Mouse (Mus musculus) liver, adult 2 months (tissue): ENCODE results near the gene Mmel1. TPM values are rescaled to one million over a fixed set of nuclear protein-coding genes. Genes with fewer than 3 reads are reported as not detected.

Experiments
- DNase-seq: peaks from one replicate; pipeline ENCODE4 v3.0.0-alpha.2; 2011; ENCODE audit warnings: low read depth, low spot score; ENCODE audit errors: extremely low read depth
- H3K27ac ChIP-seq: fragments of 200-500 bp; replicated peaks from 2 replicates; pipeline ENCODE4 v1.5.1; 2012; ENCODE audit warnings: low read depth, mild to moderate bottlenecking, control low read depth, inconsistent platforms, low read length; ENCODE audit not compliant: insufficient read depth
- H3K27me3 ChIP-seq: fragments of 200-500 bp; 2 replicates; pipeline ENCODE4 v1.6.1; 2012; ENCODE audit warnings: mild to moderate bottlenecking, moderate library complexity, low read length, inconsistent platforms; ENCODE audit not compliant: control insufficient read depth, insufficient read depth
- H3K36me3 ChIP-seq: fragments of 200-500 bp; 2 replicates; pipeline ENCODE4 v1.6.1; 2012; ENCODE audit warnings: low read length, inconsistent platforms; ENCODE audit not compliant: control insufficient read depth, insufficient read depth
- H3K4me1 ChIP-seq: fragments of 200-500 bp; 2 replicates; pipeline ENCODE4 v1.6.1; 2011; ENCODE audit warnings: low read length; ENCODE audit not compliant: control insufficient read depth, insufficient read depth
- H3K4me3 ChIP-seq: fragments of 200-500 bp; 2 replicates; pipeline ENCODE4 v1.5.1; 2011; ENCODE audit warnings: low read depth, mild to moderate bottlenecking, control low read depth, low read length, moderate library complexity; ENCODE audit not compliant: insufficient read depth
- H3K79me2 ChIP-seq: fragments of 200-500 bp; 2 replicates; pipeline ENCODE4 v1.6.1; 2012; ENCODE audit warnings: inconsistent platforms, mild to moderate bottlenecking, low read length, moderate library complexity; ENCODE audit not compliant: control insufficient read depth, insufficient read depth
- H3K9ac ChIP-seq: fragments of 200-500 bp; 2 replicates; pipeline ENCODE4 v1.6.1; 2012; ENCODE audit warnings: low read depth, mild to moderate bottlenecking, control low read depth, inconsistent platforms, low read length
- CTCF ChIP-seq: fragments of 200-500 bp; IDR thresholded peaks from 2 replicates; pipeline ENCODE4 v1.5.1; 2011; ENCODE audit warnings: low read depth, low read length, control low read depth
- POLR2A ChIP-seq: fragments of 200-500 bp; IDR thresholded peaks from 2 replicates; pipeline ENCODE4 v1.6.1; 2011; ENCODE audit warnings: low read length, control low read depth; ENCODE audit not compliant: insufficient read depth; ENCODE audit errors: extremely low read depth
- whole genome bisulfite sequencing: fragments of 180-500 bp; shearing (Covaris S2); methylation state at CpG from one replicate; pipeline ENCODE4 v1.1.7; 2018; 5-methylcytosine and 5-hydroxymethylcytosine counted together
- polyA plus RNA-seq: library from polyadenylated mRNA; depleted of rRNA; stranded (reverse); fragments of >200 nt; gene quantifications from 2 replicates; pipeline ENCODE4 v1.2.3, GENCODE M21; 2012
- total RNA-seq: library from RNA; depleted of rRNA; stranded (reverse); fragments of >200 nt; gene quantifications from 2 replicates; pipeline ENCODE4 v1.2.3, GENCODE M21; 2014

Mmel1 gene
- total and polyA plus RNA-seq, 2 experiments: 0.04 TPM; not detected in 1

GRCm38 (mm10) chr4:154936542-154937255, 67.3 kb downstream of the Mmel1 start:
- no peaks in the 10 kb centered on the region for H3K27me3 ChIP-seq
- no peaks in the 10 kb centered on the region for H3K36me3 ChIP-seq
- no peak overlapping the region for H3K4me3 ChIP-seq
- no peak for DNase-seq
- H3K27ac ChIP-seq: no peak overlapping the region
- H3K9ac ChIP-seq: no peak overlapping the region
- H3K79me2 ChIP-seq: no peaks in the 10 kb centered on the region
- H3K4me1 ChIP-seq: peaks cover 6% of the 10 kb centered on the region
- TF ChIP-seq CTCF (no peak), POLR2A (no peak)
- WGBS: 75% methylated on average over 8 of the region's 8 CpGs

- 79% methylated on average over 1 of the region's 1 CpGs for WGBS
Measured at GRCm38 (mm10) chr4:154937746-154938145, 68.4 kb downstream of the Mmel1 start.

GRCm38 (mm10) chr4:154940156-154940555, 70.8 kb downstream of the Mmel1 start:
- no peaks in the 10 kb centered on the region for H3K79me2 ChIP-seq
- WGBS: 87% methylated on average over 2 of the region's 2 CpGs
- no peaks in the 10 kb centered on the region for H3K36me3 ChIP-seq
- TF ChIP-seq CTCF: no peak
- no peak for TF ChIP-seq POLR2A
- no peak overlapping the region for H3K4me3 ChIP-seq
- H3K27ac ChIP-seq: no peak overlapping the region
- no peak overlapping the region for H3K9ac ChIP-seq
- no peaks in the 10 kb centered on the region for H3K27me3 ChIP-seq
- H3K4me1 ChIP-seq: no peaks in the 10 kb centered on the region
- DNase-seq: no peak

More at GRCm38 (mm10) chr4:154937746-154938145, 68.4 kb downstream of the Mmel1 start:
- Histone ChIP-seq H3K4me1 (peaks cover 6% of the 10 kb centered on the region), H3K27me3 (no peaks in the 10 kb centered on the region), H3K36me3 (no peaks in the 10 kb centered on the region), H3K4me3 (no peak overlapping the region), H3K79me2 (no peaks in the 10 kb centered on the region), H3K9ac (no peak overlapping the region), H3K27ac (no peak overlapping the region)
- TF ChIP-seq POLR2A: no peak
- no peak for TF ChIP-seq CTCF
- no peak for DNase-seq

- no peak overlapping the region for H3K9ac ChIP-seq
- no peaks in the 10 kb centered on the region for H3K79me2 ChIP-seq
- H3K4me3 ChIP-seq: no peak overlapping the region
- WGBS: 88% methylated on average over 5 of the region's 5 CpGs
- no peak for DNase-seq
- H3K36me3 ChIP-seq: no peaks in the 10 kb centered on the region
- no peaks in the 10 kb centered on the region for H3K4me1 ChIP-seq
- no peaks in the 10 kb centered on the region for H3K27me3 ChIP-seq
- no peak overlapping the region for H3K27ac ChIP-seq
- TF ChIP-seq POLR2A: no peak
- TF ChIP-seq CTCF: no peak
Measured at GRCm38 (mm10) chr4:154941831-154942230, 72.4 kb downstream of the Mmel1 start.

GRCm38 (mm10) chr4:154942632-154943322, 73.4 kb downstream of the Mmel1 start:
- Histone ChIP-seq H3K27me3 (no peaks in the 10 kb centered on the region), H3K9ac (no peak overlapping the region), H3K79me2 (no peaks in the 10 kb centered on the region), H3K4me1 (no peaks in the 10 kb centered on the region), H3K36me3 (no peaks in the 10 kb centered on the region), H3K27ac (no peak overlapping the region), H3K4me3 (no peak overlapping the region)
- TF ChIP-seq CTCF (no peak), POLR2A (no peak)
- WGBS: 80% methylated on average over 10 of the region's 10 CpGs
- no peak for DNase-seq

GRCm38 (mm10) chr4:154943323-154944039, 74.1 kb downstream of the Mmel1 start:
- 88% methylated on average over 6 of the region's 6 CpGs for WGBS
- no peak for DNase-seq
- H3K4me1 ChIP-seq: no peaks in the 10 kb centered on the region
- H3K79me2 ChIP-seq: no peaks in the 10 kb centered on the region
- no peak overlapping the region for H3K9ac ChIP-seq
- TF ChIP-seq CTCF: no peak
- TF ChIP-seq POLR2A: no peak
- H3K27ac ChIP-seq: no peak overlapping the region
- H3K4me3 ChIP-seq: no peak overlapping the region
- no peaks in the 10 kb centered on the region for H3K27me3 ChIP-seq
- H3K36me3 ChIP-seq: no peaks in the 10 kb centered on the region
